Mouse (Mus musculus) adrenal gland (tissue): ENCODE measurements at regions not wholly inside any gene's neighbourhood (a gene's known extent, or its start where the extent isn't known, plus 50 kb on each side); places are given as distances from the start of the nearest gene placed in this dataset.

Source experiments
- intact Hi-C: fragments of 180-260 bp; cut with DNase I; formaldehyde crosslinking; loops from one replicate; pipeline ENCODE4 v1.15.1; 2025

DNA sequence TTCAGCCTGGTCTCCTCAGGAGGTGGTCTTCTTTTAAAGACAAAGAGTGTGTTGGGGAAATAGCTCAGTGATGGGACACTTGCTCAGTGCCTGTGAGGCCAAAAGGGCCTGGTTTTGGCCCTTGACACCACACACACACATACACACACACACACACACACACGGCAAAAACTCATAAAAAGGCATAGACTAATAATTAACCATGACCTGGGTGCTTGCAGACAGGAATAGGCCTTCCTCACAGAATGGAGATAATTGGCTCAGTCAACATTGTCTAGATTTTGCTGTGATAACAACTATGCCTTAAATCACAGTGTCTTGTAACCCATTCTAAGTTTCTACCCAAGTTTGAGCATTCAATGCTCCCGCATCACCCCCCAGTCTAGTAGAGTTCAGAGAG, 158.5 kb downstream of the Emp1 start:
- intact Hi-C loops, result no loop called here

DNA sequence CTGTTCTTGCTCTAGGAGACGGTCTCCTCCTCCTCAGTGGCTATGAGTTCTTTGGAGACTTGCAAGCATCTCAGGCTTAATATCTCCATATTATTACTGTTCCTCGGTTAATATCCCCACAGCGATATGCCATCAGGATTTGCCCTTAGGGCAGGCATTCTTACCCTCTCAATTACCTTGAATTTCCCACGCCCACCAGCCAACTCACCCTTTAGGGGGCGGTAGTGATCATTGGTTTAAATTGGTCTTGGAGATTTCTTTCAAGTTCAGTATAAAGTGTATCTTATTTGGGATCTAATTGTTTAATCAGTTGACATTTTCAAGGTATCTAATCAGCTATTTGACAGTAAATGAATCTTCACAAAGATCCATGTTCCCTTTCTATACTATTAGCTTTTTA, 162.5 kb downstream of the Emp1 start:
- intact Hi-C loops, result no loop called here

DNA sequence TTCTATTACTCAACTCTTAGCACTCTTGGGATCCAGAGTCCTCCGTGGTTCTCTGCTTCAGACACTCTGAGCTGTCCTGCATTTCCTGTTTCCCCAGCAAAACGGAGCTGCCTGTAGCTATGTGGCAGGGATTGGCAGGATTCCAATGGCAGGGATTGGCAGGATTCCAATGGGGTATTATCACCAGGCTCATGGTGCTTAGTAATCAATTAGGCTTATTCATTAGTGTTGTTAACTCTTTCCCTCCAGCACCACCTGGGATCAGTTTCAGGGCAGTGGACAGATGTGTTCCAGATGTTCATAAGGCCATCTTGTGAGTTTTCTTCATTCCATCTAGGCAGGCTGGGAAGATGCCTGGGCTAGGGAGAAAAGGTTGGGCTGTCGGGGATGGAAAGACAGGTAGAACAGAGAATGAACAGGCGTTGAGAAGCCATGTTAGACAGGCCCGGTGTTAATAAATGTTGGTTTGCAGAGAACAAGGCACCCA, 163.5 kb downstream of the Emp1 start:
- intact Hi-C loops, result no loop called here

DNA sequence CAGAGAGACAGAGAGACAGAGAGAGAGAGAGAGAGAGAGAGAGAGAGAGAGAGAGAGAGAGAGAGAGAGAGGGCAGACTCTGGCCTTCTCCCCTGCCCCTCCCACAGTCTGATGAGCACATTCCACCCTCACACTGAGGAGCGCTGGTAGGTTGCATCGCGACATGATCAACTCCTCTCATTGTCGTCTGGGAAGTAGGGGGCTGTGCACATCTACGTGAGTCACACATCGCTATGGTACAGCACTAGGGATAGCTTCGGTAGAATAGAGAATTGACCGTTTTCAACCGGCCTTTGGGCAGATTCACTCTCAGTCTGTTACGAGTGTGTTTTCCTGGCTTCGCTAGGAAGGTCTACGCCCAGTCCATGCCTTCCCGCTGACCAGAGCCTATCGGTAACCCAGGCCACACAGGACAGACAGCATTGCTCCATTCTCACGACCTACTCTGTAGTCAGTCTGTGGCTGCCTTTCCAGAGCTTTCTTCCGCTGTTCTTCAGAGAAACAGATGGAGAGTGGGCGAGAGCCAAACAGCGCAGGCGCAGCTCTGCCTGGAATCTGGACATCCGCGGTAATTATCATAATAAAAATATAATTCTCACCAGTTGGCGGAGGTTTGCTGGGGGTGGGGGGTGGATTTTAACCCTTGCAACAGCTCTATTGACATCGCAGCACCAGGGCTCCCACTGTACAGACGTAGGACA, 164.3 kb downstream of the Emp1 start:
- intact Hi-C loops, result no loop called here

DNA sequence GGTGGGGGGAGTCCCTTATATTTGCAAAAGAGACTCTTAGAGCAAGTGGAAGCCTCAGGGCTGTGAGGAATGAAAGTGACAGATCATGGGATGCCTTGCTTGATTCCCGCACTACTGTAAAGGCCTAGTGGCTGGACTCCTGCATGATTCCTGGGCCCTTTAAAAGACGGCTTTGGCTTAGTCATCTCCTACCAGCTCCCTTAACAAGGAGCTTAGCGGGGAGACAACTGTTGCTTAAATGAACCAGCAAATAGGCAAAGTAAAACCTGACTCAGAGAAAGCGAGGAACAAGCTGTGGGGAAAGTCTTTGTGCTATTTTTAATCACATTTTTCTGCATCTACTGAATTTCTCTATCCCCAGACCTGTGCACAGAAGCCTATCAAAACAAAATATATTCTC, 165.5 kb downstream of the Emp1 start:
- intact Hi-C loops, result no loop called here

DNA sequence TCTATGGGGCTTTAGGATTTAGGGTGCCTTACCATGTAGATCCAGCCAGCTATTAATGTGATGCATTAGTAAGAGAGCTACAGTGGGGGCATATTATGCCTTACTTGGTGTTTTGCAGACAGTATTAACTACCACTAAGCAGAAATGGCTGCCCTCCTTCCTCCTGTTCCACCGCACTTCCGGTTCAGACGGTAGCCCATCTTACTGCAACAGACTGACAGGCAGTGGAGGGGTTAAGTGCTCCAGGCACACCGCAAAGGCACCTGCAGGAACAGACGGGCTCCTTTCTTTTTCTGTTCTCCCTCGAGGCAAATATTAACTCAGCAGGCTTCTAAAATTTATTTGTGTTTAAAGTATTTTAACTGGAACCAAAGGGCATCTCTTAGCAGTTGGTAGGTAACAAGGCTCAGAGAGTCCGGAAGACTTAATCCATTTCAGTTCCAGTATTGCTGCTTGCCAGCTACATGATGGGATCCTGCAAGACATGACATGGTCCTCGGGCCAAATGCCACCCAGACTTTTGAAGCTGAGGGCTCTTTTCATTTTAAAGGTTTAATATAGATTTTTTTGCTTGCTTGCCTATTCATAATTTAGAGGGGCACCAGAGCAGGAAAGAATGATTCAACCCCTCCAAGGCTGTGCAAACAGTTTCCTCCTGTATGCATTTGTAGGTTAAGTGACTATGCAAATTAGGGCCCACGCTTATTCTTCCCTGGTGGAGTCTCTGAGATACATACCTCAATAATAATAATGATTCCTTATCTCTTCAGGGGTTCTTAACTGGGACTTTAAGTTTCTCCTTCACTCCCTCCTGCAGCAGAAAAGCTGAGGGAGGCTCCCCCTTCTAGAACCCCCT, 177.7 kb downstream of the Emp1 start:
- intact Hi-C loops, result no loop called here

DNA sequence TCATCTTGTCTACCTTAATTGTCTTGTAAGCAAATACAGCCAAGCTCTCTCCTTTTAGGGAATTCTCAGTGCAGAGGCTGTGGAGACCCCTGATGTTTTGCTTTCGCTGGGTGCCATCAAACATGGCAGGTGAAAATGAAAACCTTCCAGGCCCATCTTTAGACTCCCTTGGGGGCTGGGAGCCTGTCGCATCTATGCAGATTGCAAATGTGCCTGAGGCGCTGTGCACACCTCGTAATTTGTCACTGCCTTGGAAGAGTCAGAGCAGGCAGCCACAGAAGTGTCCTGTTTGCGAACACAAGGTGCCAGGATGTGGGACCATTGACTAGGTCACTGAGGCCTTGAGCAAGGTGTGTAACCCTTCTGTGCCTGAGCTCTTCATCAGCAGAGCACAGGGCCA, 179.2 kb downstream of the Emp1 start:
- intact Hi-C loops, result no loop called here

DNA sequence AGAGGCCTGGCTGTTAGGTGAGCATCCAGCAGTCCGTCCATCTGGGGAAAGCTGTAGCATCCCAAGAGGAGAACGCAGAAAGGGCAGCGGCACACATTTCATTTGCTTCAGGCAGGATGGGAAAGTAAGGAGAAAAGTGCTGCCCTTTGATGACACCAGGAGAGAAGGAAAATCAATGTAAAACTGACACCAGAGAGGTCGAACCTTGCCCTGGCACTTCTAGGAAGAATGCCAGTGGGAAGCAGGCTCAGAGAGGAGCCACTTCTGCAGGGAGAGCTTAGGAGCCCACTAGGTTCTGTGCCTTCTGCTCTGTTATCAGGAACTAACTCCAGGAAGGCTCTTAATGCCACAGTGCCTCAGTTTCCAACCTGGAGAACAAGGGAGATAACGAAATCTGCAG, 180.0 kb downstream of the Emp1 start:
- intact Hi-C loops, result no loop called here

DNA sequence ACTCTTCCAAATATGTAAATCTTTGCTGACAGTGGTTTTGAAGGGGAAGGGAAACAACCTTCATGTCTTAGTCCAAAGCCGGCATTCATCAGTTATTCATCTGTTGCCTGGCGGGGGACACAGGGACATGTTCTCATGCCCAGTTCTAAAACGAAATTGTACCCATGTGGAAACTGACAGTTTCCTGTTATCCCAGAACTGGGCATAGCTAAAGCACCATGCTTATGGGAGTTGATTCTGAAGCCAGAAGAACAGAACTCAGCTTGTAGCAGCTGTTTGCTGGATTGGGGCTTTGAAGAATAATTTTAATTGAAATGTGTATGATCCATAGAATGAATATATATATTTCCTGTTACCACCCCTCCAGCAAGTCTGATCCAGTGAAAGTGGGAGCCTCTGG, 181.0 kb downstream of the Emp1 start:
- intact Hi-C loops, result no loop called here

DNA sequence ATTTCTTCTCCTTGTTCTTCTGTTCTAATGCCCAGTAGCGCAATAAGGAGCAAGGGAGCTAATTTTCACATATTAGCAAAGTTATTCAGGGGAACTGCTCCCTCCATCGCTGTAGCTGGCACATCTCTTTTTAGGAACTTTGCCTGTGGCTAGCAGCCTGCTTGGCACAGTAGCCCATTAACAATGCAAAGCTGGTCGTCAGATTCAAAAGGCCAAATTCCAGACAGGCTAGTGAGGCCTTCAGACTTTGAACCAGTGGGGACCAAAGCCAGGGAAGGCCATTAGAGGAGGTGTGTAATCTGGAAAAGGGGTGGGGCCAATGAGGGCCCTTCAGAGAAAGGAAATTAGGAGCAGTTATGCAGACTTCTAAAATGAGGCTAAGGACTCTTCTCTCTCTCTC, 181.5 kb downstream of the Emp1 start:
- intact Hi-C loops, result no loop called here

DNA sequence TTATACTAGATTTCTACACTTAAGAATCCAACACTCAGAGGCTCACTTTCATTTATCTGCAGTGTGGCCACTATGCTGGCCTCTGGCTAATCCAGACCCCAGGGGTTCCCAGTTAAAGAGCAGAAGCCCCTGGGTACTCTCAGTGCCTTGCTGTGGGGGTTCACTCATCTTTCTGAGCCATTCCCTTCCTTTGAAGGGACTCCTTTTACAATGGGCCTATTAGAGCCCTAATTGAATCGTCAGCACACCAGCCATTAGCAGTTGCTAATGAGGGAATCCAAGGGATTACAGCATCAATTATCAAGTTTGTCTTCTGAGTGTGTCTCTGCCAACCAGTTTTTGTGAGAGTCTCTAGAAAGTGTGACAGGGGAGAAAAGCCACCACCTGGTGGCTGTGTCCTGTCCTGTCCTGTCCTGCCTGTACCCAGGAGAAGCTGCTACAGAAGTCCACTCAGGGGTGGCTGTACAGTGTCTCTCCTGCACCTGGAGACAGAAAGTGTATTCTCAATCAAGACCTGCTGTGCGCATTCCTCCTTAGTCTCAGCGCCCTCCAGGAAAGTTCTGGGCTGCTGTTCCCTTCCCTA, 188.1 kb downstream of the Emp1 start:
- intact Hi-C loops, result no loop called here

DNA sequence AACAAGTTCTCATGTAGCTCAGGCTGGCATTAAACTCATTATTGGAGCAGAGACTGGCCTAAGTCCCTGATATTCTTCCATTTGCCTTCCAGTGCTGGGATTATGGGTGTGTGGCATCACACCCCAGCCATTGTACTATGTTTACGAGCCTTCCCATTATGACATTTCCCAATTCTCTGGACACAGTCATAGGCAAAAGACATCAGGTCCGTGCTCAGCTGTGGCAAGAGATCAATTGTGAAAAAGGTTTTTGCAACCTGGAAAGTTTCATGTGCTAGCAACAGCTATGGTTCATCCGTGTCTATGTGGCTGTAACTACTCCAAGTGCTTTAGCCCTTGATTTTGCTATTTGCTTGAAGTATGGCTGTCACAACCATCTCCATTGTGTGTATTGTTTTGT, 190.1 kb downstream of the Emp1 start:
- intact Hi-C loops, result no loop called here

DNA sequence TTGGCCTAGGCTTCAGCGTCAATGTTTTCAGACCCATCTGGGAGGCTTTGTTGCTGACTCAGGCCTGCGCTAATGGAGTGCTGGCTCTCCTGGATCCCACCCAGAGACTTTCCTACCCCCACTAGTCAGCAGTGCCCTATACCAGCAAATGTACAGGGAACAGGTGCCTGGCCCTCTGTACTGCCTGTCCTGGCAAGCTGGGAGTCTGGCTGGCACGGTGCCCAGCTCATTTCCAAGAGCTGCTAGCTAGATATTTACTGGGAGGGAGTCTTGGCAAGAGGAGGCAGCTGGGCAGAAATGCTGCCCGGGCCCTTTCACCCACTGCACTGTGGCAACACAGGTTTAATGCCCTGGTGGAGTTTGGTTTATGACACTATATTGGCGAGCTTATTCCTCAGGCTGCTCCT, 197.2 kb downstream of the Emp1 start:
- intact Hi-C loops, result no loop called here

DNA sequence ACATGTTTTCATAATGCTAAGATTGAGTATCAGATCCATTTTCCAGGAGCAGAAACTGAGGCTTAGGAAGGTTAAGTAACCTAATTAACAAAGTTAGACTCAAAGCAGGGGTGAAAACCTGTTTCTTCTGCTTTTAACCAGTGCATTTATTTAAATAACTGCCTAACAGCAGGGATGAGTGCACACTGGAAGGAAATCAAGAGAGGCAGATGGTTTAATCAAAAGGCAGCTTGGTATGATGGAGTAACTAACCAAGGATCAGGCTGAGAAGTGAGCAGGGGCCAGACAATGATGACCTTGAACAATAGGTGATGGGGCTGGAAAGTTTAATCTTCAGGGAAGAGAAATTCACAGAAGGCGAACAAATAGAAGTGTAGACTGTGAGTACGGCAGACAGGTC, 199.9 kb downstream of the Emp1 start:
- intact Hi-C loops, result no loop called here

DNA sequence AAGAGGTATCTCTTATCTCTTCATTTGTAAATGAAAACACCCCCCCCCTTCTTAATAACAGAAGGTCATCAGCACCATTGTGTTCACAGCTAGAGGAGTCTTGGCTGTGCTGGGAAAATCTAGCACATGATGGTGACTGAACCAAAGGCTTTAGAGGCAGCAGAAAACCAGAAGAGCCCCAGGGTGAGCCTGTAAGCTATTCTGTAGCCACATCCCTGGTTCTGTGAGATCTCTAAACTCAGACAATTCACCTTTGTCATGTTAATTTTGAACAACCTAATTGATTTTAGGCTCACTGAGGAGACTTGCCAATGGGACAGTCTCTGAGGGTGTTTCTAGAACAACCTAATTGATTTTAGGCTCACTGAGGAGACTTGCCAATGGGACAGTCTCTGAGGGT, 201.4 kb downstream of the Emp1 start:
- intact Hi-C loops, result no loop called here

DNA sequence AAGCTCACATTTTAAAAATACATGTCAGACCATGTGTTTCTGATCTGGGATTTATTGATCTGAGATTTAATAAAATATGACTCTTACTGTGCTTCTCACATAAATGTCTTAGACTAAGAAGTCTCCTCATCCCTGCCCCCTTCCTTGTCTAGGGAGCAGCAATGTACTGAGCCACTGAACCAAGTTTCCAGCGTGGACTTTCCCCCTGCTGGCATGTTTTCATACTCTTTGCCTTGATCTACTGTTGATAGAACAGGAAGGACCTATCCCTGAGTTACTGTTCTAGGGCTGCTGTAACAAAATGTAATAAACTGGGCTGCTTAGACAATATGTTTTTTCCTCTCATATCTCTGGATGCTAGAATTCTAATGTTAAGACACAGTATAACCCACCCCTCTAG, 206.7 kb downstream of the Emp1 start:
- intact Hi-C loops, result no loop called here

DNA sequence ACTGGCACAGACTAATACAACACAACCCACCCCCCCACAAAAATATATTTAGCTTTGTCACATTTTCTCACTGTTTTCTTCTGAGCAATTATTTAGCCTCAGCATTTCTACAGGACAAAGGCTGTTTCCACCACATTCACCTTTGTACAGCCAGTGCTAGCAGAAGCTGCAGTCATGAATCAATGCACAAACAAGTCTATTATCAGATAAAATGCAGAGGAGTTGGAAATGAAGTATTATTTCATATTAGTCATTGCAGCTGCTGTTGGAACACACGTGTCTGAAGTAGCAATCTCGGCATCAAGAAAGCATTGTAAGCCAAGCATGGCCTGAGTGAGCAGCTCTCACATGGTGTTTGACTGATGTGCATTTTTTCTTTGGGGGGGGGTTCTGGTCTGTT, 212.9 kb downstream of the Emp1 start:
- intact Hi-C loops, result no loop called here

DNA sequence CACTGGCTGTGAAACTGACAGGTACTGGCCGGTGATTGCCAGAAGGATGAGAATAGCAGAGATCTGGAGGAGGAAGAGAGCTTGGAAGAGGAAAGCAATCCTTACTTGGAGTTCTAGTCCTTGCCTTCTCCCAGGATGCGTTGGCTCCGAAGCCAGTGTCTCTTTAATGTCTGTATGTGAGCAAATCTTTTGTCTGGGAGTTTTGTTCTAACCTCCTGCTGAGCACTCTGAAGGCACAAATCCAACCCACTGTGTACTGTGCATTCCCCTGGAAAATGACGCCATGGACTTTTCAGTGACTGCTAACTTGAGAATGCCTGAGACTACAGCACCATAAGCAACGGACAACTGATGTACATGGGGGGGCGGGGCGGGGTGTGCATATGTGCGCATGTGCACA, 216.4 kb downstream of the Emp1 start:
- intact Hi-C loops, result no loop called here

DNA sequence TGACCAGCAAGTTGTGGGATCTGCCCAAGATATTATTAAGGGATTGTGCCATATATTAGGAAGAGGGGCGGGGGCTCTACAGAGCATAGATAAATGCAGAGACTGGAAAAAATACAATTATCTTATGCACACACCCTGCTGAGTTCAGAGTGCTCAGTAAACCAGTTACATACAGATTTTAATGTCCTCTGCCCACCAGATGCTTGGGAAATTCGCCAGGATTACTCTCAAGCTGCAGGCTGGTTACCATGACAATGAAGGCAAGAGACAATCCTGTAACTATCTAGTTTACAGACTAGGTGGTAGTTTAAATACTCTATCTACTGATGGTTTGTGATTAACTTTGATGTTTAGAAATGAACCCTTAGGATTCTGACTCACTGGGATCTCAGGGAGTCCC, 220.2 kb downstream of the Emp1 start:
- intact Hi-C loops, result no loop called here

DNA sequence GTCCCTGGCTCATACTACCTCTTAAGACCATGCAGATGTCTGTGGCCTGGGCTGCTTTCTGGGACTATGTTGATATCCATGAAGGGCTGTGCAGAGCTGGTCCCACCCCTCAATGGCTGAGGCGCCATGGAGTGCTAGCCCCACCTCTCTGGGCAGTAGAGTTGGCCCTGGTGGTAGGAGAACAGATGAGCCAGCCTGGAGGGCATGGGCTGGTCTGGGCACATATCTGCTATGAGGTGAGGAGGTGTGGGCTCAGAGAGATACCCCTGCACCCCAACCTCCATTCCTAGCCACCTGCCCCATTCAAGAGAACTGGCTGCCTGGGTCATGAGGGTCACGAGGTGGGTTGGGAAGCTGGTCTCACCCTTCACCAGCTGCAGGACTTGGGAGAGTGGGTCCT, 222.4 kb downstream of the Emp1 start:
- intact Hi-C loops, result no loop called here

DNA sequence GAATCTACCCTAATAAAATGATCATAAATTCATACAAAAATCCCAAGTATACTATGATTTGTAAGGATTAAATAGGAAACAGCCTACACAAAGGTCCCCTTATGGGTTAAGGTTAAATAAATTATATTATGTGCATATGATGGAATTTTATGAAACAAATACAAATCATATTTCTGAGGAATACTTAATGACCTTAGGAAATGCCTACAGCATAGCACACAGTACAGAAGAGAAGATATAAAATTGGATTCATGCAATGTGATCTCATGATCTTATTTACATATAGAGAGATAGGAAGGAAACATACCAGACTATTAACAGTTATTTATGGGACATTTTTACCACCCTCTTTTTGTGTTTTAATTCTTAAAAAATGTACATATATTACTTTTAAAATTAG, 227.7 kb downstream of the Emp1 start:
- intact Hi-C loops, result no loop called here

DNA sequence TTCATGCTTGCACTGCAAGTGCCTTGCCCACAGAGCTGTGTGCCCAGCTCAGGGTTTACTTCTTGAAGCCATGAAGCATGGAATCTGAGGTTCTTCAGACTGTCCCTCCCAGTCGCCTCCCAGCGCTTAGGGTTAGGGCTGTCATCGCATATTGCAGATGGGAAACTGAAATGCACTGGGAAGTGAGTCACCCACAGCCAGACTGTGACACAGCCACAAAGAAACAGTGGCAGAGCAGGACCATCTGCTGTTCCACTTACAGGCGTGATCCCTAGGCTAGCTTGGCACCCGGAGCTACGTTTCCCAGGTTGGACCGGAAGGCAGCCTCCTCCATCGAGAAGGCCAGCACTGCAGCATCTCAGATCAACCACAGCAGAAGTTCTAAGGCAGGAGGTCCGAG, 228.7 kb downstream of the Emp1 start:
- intact Hi-C loops, result no loop called here

DNA sequence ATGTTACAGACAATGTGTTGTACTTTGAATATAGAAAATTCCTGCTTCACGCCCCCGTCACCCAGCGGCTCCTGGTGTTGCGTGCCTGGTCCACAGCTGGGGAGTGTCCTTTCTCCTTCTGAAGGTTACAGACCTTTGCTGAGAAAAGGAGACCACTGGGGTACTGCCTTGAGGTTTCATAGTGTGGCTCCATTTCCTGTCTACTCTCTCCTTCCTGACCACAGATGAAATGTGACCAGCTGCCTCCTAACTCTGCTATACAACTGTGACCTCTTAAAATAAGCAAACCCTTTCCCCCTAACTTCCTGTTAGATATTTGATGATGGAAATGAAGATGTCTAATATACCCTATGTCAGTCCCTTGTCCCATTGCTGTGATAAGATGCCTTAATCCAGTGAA, 234.0 kb downstream of the Emp1 start:
- intact Hi-C loops, result no loop called here
